Mouse (Mus musculus) cerebellum, adult 9-10 months (tissue): ENCODE measurements at regions not wholly inside any gene's neighbourhood (a gene's known extent, or its start where the extent isn't known, plus 50 kb on each side); places are given as distances from the start of the nearest gene placed in this dataset.
A peak's percentile ranks its signal among the peaks of the same experiment; 100 is the strongest.
"Not testable (repeated sequence)": the region's sequence is repeated elsewhere in the genome, so short reads cannot be mapped to it uniquely, and the experiment has no call there.

ENCODE experiments used
- DNase-seq: peaks from one replicate; pipeline ENCODE4 v3.0.0; 2022

GRCm38 (mm10) chr8:96174996-96175395 is 286.6 kb upstream of the Got2 start:
- DNase-seq, result no peak

GRCm38 (mm10) chr8:96164933-96165332 is 276.6 kb upstream of the Got2 start:
- no peak for DNase-seq

- no peak for DNase-seq
These were observed 271.6 kb upstream of the Got2 start for GRCm38 (mm10) chr8:96159899-96160298.

DNA sequence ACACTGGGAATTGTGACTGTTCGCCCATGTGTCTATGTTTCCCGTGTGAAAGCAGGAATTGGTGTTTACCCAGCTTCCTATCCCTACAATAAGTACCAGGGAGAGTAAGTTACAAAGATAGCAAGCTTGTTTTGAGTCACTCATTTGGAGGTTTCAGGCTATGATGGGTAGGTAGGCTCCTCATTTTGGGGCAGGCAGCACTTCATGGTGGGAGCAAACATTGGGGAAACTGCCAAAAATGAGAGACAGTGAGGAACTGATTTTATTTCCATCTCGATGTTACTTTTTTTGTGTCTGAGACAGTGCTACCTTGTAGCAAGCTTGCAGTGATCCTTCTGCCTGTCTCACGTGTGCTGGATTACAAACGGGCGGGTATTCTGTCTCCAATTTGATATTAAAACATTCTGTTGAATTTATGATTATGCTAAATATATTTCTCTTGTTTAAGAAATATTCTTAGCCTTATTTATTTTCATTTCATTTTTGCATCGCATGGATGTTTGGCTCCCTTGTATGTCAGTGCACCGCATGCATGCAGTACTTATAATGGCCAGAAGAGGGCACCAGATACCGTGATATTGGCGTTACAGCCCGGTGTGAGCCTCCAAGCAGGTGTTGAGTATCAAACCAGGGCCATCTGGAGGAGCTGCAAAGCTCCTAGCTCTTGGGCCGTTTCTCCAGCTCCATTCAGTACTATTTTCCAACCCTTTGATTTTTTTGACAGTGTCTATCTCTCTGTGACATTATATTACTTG is 264.3 kb upstream of the Got2 start:
- DNase-seq, result peak; percentile 15

DNA sequence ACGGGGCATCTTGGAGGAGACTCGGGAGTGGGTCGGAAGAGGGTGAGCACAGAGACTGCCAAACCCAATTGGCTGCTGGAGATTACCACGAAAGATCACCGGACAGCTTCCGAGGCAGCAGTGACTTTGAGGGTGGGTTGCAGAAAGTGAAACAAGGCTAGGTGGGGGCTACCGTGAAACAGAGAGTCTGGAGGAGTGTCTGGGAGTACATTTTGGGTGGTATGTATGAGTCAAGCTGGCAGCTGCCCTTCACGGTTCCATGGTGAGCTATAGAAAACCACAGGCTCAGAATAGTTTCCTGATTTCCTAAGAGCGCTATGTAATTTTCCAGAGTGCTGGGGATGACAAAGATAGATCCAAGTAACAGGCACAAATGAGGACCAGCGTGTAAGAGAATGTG is 263.7 kb upstream of the Got2 start:
- no peak for DNase-seq

- DNase-seq, result no peak
These were observed 262.7 kb upstream of the Got2 start for GRCm38 (mm10) chr8:96151065-96151472.

DNA sequence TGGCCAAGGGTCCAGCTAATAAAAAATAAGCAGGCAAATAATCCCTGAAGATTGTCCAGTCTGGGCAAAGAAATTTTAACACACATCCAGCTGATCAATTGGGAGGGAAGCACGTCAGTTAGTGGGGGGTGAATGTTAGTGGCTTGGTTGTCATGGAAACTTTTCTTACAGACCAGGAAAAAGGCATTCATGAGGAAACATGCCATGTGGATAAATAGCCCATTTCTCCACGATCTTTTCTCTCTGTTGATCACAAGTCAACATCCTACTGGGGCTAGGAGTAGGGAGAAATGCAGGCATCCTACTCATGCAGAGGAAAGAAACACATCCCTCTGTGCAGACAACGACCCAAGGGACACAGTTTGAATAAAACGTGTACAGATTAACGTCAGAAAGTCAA is 243.8 kb upstream of the Got2 start:
- no peak for DNase-seq

DNA sequence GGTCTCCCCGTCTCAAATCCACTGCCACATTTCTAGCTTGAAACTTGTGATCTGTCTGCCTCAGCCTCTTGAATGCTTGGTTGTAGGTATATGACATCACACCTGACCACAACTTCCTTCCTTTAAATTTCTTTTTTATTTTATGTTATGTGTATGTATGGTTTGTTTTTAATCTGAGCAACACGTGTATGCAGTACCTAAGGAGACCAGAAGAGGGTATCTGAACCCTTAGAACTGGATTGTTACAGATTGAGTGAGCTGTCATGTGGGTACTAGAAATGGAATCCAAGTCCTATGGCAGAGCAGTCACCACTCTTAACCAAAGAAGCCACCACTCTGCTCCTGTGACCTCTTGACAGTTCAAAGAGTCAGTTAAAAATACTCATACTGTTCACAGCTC is 240.0 kb upstream of the Got2 start:
- no peak for DNase-seq

DNA sequence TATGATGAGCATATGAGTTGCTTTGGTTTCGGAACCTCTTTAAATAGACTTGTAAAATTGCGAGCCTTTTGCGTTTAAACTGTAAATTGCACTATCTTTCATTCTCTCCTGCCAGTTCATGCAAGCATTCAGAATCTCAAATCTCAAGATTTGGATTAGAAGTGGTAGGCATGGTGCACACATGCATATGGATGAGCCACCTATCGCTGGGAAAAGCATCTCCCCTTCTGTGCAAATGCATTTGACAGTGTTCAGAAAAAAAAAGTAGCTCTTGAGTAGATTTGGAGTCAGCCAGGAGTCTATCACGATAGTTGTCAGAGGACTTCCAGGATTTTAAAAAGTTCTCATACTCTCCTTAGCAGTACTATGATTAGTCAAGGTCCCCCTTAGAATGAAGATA is 212.5 kb upstream of the Got2 start:
- no peak for DNase-seq

- no peak for DNase-seq
These were observed 204.6 kb upstream of the Got2 start for GRCm38 (mm10) chr8:96092931-96093330.

- DNase-seq, result peak; percentile 29
These were observed 201.9 kb upstream of the Got2 start for GRCm38 (mm10) chr8:96090231-96090630.

DNA sequence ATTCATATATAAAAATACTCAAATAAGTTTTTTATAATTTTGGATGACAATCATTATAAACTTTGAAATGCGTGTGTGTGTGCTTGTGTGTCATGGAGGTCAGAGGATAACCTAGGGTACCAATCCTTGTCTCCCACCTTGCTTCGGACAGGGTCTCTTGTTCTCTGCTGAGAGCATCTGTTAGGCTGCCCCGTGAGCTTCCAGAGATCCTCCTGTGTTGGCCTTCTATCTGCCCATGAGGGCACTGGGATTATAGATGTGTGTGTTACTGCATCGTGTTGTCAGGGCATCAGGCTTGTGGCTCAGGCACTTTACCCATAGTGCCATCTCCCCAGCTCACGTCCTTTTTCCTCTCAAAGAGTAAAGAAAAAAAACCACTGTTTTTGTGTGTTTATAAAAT is 180.0 kb upstream of the Got2 start:
- DNase-seq, result no peak

GRCm38 (mm10) chr8:96047686-96048085 is 159.3 kb upstream of the Got2 start:
- no peak for DNase-seq

DNA sequence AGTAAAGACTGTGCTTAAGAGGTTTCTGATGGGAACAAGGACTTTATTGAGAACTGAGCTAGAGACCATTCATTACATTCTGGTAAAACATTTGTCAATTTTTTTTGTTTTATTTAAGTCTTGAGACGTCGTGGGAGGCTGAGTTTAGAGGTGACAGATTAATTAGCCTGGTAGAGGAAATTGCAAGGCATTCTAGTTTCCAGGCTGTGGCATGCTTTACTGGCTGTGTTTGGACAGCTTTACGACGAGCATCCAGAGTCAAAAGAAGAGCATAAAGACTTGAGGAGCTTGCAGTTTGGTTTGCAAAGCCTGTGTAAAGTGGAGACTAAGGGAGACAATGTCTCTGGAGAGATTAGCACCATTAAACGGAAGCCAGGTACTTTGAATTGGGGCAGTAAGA is 154.0 kb upstream of the Got2 start:
- DNase-seq, result no peak

- DNase-seq, result no peak
These were observed 151.9 kb upstream of the Got2 start for GRCm38 (mm10) chr8:96040216-96040615.

- not testable (repeated sequence) for DNase-seq
These were observed 130.4 kb upstream of the Got2 start for GRCm38 (mm10) chr8:96018742-96019141.

DNA sequence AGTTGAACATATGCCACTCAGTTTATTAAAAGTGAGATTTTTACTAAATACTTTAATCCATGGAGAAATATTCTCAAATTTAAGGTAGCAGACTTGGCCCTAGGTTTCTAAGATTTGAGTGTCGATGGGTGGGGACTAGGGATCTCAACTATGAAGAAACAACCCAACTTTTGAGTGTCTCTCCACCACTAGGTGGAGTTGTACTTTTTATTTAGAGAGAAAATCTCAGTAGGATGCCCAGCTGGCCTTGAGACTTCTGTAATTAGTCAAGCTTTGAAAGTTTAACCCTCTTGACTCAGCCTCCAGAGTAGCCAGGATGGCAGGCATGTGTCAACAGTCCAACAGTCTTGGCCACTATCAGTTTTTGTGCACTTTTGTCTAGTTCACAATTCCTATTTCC is 123.7 kb upstream of the Got2 start:
- no peak for DNase-seq

GRCm38 (mm10) chr8:95991826-95992463 is 103.6 kb upstream of the Got2 start:
- no peak for DNase-seq

- DNase-seq, result no peak
These were observed 100.5 kb upstream of the Got2 start for GRCm38 (mm10) chr8:95988616-95989380.

DNA sequence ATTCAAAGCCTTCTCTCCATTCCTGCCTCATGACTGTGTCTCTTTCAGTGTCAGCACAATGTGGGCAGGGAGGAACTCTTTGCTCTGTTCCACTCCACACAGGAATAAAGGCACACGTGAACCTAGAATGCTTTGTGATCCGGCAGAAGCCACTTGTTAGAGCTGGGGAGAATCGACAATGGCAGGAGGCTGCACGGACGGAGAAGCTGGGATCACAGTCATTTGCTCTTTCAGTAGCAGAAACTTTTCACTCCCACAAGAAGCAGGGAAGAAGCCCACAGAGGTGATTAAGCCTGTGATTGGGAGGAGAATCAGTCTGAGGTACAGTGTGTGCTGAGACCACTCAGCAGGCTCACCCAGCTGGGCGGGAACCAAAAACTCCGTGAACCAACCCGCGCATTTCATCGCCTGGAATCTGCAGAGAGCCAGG is 98.7 kb upstream of the Got2 start:
- no peak for DNase-seq

DNA sequence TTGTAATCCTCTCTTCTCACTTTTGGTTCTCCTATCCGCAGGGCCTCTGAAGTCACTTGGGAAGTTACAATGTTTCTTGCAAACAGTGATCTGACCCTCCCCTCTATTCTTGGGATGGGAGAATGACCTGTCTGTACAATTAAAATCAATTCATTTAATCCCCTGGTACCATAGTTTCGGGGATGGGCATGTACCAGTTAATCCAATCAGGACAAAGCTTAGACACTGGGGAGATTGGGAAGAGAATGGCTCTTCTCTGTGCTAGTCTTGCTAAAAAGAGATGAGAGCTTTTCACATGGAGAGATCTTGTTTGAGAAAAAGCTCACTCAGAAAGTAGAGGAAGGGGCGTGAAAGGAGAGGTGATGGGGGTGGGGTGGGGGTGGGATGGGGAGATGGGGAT is 98.1 kb upstream of the Got2 start:
- DNase-seq, result no peak

DNA sequence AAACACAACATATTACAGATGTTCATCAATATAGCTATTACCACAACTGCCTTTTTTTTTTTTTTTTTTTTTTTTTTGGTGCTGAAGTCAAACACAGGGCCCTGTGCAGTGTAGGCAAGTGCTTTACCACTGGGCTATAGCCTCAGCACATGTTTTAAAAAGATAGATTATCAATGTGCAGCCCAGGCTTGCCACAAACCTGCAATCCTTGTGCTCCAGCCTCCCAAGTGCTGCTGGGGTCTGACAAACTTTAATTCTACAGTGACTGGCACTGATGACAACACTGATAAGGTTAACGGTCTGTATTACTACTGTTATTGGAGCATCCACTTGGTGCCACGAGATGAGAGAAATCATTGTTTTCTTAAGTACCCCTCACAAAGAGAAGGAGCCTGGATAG is 95.3 kb upstream of the Got2 start:
- DNase-seq, result no peak

DNA sequence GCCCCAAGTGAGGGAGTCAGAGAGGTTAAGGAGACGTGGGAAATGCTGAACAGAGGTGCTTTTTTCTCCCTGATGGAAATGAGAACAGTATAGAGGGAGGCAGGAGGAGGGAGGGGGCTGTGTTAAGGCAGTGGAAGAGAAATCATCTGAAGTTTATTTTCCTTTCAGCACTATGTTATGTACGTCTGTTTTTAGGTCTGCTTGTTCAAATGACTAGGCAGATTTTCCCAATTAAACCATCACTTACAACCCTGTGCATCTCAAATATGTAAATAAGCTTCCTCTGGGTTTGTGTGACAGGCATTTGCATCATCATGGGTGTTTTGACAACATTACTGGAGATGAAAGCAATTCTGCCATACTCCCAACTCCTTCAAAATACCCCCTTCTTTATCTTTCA is 92.1 kb upstream of the Got2 start:
- no peak for DNase-seq

DNA sequence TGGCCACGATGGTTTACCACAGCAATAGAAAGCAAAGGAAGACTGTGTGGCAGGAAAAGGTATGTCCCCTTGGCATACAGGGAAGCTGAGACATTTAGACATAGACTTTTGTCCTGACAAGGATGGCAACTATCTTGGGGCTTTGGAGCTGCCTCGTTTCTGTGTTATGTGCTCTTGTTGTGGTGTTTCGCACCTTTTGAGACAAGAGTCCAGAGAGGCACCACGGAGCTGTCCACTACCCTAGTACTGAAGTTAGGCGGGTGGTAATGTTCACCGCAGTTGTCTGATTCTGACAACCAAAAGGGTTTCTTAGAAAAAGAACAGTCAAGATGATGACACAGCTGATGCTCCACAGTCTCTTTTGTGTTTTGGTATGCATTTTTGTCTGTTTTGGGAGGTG is 90.9 kb upstream of the Got2 start:
- DNase-seq, result no peak
